Mouse (Mus musculus) intestine, embryonic 15.5 days (tissue): ENCODE results near the gene Cacnb4. TPM values are rescaled to one million over a fixed set of nuclear protein-coding genes. Genes with fewer than 3 reads are reported as not detected.

Source experiments
- ATAC-seq: fragments of 200-750 bp; cut with Nextera tagmentation; 2 replicates; pipeline ENCODE4 v1.8.0; 2017; ENCODE audit warnings: moderate TSS enrichment, moderate library complexity
- H3K27ac ChIP-seq: fragments of 300-500 bp; sonication (generic); 2 replicates; pipeline ENCODE4 v1.5.1; 2015; ENCODE audit warnings: mild to moderate bottlenecking, inconsistent platforms
- H3K27me3 ChIP-seq: fragments of 300-500 bp; sonication (generic); replicated peaks from 2 replicates; pipeline ENCODE4 v1.6.1; 2015; ENCODE audit warnings: inconsistent platforms
- H3K36me3 ChIP-seq: fragments of 300-500 bp; sonication (generic); 2 replicates; pipeline ENCODE4 v1.6.1; 2015; ENCODE audit warnings: inconsistent platforms
- H3K4me1 ChIP-seq: fragments of 300-500 bp; sonication (generic); replicated peaks from 2 replicates; pipeline ENCODE4 v1.6.1; 2015; ENCODE audit warnings: inconsistent platforms
- H3K4me2 ChIP-seq: fragments of 300-500 bp; sonication (generic); replicated peaks from 2 replicates; pipeline ENCODE4 v1.6.1; 2015; ENCODE audit warnings: mild to moderate bottlenecking, inconsistent platforms
- H3K4me3 ChIP-seq: fragments of 300-500 bp; sonication (generic); replicated peaks from 2 replicates; pipeline ENCODE4 v1.5.1; 2015; ENCODE audit warnings: inconsistent platforms
- H3K9ac ChIP-seq: fragments of 300-500 bp; sonication (generic); 2 replicates; pipeline ENCODE4 v1.6.1; 2015; ENCODE audit warnings: inconsistent platforms
- H3K9me3 ChIP-seq: fragments of 300-500 bp; sonication (generic); 2 replicates; pipeline ENCODE4 v1.6.1; 2016; ENCODE audit warnings: inconsistent platforms
- WGBS: fragments of 180-500 bp; shearing (Covaris S2); methylation state at CpG from one replicate; pipeline ENCODE4 v1.1.7; 2015; 5-methylcytosine and 5-hydroxymethylcytosine counted together
- polyA plus RNA-seq: library from polyadenylated mRNA; unstranded; fragments of >200 nt; fragmentation: Nextera tagmentation; extraction: Ambion mirVana; gene quantifications from 2 replicates; pipeline ENCODE4 v1.2.1, GENCODE M21; 2015

Cacnb4 gene
- polyA plus RNA-seq, 1 experiment from 2014 or later: 0.89 TPM

GRCm38 (mm10) chr2:52412524-52413037 lies 264.1 kb downstream of the Cacnb4 start:
- H3K27ac ChIP-seq: no peak overlapping the region
- ATAC-seq: no peak
- no peaks in the 10 kb centered on the region for H3K27me3 ChIP-seq
- no peak overlapping the region for H3K4me3 ChIP-seq
- H3K9ac ChIP-seq: no peak overlapping the region
- no peak overlapping the region for H3K4me2 ChIP-seq
- no peaks in the 10 kb centered on the region for H3K4me1 ChIP-seq
- H3K9me3 ChIP-seq: no peaks in the 10 kb centered on the region
- WGBS: 97% methylated on average over 5 of the region's 5 CpGs
- H3K36me3 ChIP-seq: peaks cover 34% of the 10 kb centered on the region

DNA sequence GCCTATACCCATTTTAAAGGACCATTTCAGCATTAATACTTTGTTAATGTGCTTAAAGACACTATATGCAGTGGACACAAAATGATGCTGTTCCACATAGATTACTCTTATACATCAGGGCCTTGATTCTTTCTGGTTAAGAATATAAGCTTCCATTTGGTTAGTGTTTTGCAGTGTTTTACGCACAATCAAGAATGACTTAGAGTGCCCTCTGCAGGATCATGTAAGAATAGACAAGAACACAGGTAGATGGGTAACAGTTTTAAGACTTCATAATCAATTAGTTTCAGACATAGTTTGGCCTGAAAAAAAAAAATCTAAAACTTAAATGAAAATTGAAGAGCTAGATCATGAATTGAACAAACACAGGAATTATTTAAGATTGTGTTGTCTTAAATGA lies 270.2 kb downstream of the Cacnb4 start:
- peaks cover 33% of the 10 kb centered on the region for H3K36me3 ChIP-seq
- WGBS: 91% methylated on average over 1 of the region's 1 CpGs
- ATAC-seq: no peak

DNA sequence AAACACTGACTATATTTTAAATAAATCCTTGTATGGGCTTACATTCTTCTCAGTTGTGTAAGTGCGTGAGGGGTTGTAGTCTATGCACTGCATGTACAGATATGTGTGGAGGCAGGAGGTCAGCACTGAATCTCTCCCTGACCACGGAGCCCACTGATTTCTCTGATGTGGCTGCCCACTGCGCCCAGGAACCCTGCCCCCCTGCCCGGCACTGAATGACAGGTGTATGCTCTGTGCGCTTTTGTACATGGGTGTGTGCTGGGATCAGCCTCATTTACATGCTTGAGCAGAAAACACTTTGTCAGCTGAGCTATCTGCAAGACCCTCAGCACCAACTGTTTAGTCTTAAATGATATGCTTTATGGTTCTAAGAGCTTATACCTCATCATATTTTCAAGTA lies 271.4 kb downstream of the Cacnb4 start:
- no peaks in the 10 kb centered on the region for H3K9me3 ChIP-seq
- 93% methylated on average over 5 of the region's 5 CpGs for WGBS

More for the DNA sequence above, 270.2 kb downstream of the Cacnb4 start:
- no peak overlapping the region for H3K4me2 ChIP-seq
- H3K27me3 ChIP-seq: no peaks in the 10 kb centered on the region
- no peak overlapping the region for H3K27ac ChIP-seq
- no peaks in the 10 kb centered on the region for H3K4me1 ChIP-seq
- H3K9ac ChIP-seq: no peak overlapping the region
- no peaks in the 10 kb centered on the region for H3K9me3 ChIP-seq
- H3K4me3 ChIP-seq: no peak overlapping the region

GRCm38 (mm10) chr2:52394529-52394928 lies 282.1 kb downstream of the Cacnb4 start:
- ATAC-seq: no peak
- WGBS: 75% methylated on average over 5 of the region's 5 CpGs

More for the DNA sequence above, 271.4 kb downstream of the Cacnb4 start:
- Histone ChIP-seq H3K9ac (no peak overlapping the region), H3K27me3 (no peaks in the 10 kb centered on the region), H3K36me3 (peaks cover 23% of the 10 kb centered on the region), H3K4me2 (no peak overlapping the region), H3K4me1 (no peaks in the 10 kb centered on the region), H3K4me3 (no peak overlapping the region), H3K27ac (no peak overlapping the region)
- no peak for ATAC-seq

DNA sequence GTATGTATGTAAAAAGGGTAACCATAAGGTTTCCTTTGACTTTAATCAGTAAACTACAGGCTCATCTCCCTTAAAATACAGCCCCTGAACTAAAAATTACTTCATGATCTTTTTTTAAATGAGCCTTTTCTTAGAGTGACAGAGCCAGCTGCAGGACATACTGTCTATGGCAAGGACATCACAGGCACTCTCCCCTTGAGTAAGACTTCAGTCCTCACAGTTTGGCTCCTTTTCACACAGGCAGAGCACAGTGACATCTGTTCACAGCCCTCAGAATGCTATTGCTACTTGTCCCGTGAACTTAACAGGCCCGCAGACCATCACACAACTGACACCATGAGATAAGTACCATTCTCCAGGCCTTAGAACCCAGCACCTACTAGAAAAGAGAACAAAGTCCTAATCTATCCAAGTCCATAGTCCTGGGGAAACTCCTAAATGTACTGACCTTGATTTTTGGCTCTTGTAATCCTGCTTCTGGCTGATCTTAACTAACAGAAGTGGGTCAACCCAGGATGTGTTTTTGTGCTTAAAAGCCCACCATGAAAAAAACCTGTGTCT lies 286.1 kb downstream of the Cacnb4 start:
- no peak overlapping the region for H3K9ac ChIP-seq
- 68% methylated on average over 2 of the region's 2 CpGs for WGBS
- H3K4me2 ChIP-seq: no peak overlapping the region
- H3K4me1 ChIP-seq: no peaks in the 10 kb centered on the region
- ATAC-seq: no peak
- H3K27ac ChIP-seq: no peak overlapping the region
- no peaks in the 10 kb centered on the region for H3K9me3 ChIP-seq
- no peaks in the 10 kb centered on the region for H3K27me3 ChIP-seq
- no peak overlapping the region for H3K4me3 ChIP-seq
- H3K36me3 ChIP-seq: no peaks in the 10 kb centered on the region

More at GRCm38 (mm10) chr2:52394529-52394928, 282.1 kb downstream of the Cacnb4 start:
- no peak overlapping the region for H3K4me2 ChIP-seq
- no peak overlapping the region for H3K27ac ChIP-seq
- H3K9ac ChIP-seq: no peak overlapping the region
- no peak overlapping the region for H3K4me3 ChIP-seq
- H3K4me1 ChIP-seq: no peaks in the 10 kb centered on the region
- no peaks in the 10 kb centered on the region for H3K9me3 ChIP-seq
- H3K27me3 ChIP-seq: no peaks in the 10 kb centered on the region
- no peaks in the 10 kb centered on the region for H3K36me3 ChIP-seq

DNA sequence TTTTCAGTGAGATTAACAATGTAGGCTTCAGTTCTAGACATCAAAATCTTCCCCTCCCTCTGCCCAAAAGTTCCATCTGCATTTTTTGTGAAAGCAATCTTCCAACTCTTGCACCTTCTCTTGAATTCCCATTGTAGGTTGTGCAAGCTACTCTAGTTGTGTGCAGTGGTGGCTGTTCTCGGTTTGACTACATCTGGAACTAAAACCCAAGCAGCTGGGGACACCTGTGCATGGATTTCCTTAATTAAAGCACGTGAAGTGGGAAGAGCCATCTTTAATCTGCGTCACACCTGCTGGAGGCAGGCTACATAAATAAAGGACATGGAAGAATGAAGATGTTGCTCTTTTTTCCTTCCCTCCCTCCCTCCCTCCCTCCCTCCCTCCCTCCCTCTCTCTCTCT lies 286.7 kb downstream of the Cacnb4 start:
- ATAC-seq: no peak
- H3K27ac ChIP-seq: no peak overlapping the region
- H3K9me3 ChIP-seq: no peaks in the 10 kb centered on the region
- H3K9ac ChIP-seq: no peak overlapping the region
- no peaks in the 10 kb centered on the region for H3K27me3 ChIP-seq
- H3K4me1 ChIP-seq: no peaks in the 10 kb centered on the region
- no peak overlapping the region for H3K4me2 ChIP-seq
- no peaks in the 10 kb centered on the region for H3K36me3 ChIP-seq
- no peak overlapping the region for H3K4me3 ChIP-seq
- WGBS: 66% methylated on average over 3 of the region's 3 CpGs

DNA sequence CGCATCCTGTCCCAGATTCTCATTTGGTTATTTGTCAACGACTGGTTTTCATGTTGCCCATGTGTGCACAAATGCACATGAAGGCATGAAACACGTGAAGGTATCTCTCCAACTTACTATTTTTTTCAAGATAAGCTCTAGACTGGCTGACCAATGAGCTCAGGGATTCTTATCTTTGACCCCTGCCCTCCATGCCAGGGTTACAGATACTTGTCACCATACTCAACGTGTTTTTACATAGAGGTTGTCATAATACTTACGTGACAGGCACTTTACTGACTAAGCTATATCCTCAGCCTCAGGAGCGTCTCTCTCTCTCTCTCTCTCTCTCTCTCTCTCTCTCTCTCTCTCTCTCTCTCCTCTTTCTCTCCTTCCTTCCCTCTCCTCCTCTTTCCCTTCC lies 290.2 kb downstream of the Cacnb4 start:
- ATAC-seq: no peak
- H3K9me3 ChIP-seq: no peaks in the 10 kb centered on the region
- H3K27ac ChIP-seq: no peak overlapping the region
- WGBS: 59% methylated on average over 6 of the region's 6 CpGs
- H3K36me3 ChIP-seq: no peaks in the 10 kb centered on the region
- H3K4me1 ChIP-seq: no peaks in the 10 kb centered on the region
- H3K4me3 ChIP-seq: no peak overlapping the region
- no peaks in the 10 kb centered on the region for H3K27me3 ChIP-seq
- no peak overlapping the region for H3K4me2 ChIP-seq
- H3K9ac ChIP-seq: no peak overlapping the region

DNA sequence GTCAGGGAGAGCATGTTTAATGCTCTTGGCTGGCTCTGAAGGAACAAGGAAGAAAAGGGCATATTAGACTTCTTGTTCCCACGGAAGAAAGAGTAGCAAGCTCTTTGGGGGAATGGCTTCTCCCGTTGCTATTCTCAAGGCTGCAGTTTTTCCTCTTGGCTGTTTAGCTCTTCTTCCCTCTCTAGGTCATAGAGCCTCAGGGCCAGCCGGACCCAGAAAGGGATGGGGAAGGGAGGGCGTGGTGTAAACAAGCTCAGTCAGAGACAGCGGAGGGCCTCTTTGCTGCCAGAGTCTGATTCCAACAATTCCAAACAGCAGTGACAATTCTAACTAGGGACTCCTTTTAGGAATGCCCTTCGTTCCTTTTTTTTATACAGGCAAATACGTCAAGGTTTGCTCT lies 290.6 kb downstream of the Cacnb4 start:
- no peak overlapping the region; the same call in 1 of the 2 replicates for H3K27ac ChIP-seq
- no peak overlapping the region for H3K9ac ChIP-seq
- 0 out of 2 replicates have a peak overlapping the region, but pooled peaks have one; percentile 23 for H3K4me2 ChIP-seq
- H3K27me3 ChIP-seq: no peaks in the 10 kb centered on the region
- ATAC-seq: no peak
- no peaks in the 10 kb centered on the region for H3K9me3 ChIP-seq
- no peak overlapping the region for H3K4me3 ChIP-seq
- 31% methylated on average over 7 of the region's 7 CpGs for WGBS
- H3K36me3 ChIP-seq: no peaks in the 10 kb centered on the region
- no peaks in the 10 kb centered on the region for H3K4me1 ChIP-seq

DNA sequence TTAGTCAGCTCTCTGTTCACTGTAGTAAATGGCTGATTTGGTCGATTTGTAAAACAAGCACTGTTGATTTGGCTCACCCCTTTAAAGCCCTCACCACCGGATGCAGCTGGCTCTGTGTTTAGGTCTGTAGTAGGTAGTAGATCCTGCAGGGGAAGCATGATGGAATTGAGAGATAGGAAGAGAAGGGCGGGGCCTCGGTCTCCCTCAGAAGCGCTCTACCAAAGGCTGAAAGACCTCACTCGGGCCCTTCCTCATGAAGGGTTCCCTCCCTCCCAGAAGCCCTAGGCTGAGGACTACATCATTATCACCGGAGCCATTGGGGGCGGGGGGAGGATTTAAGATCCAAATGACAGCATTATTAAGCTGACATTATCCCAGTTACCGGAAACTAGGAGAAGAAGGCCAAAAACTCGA lies 297.8 kb downstream of the Cacnb4 start:
- WGBS: 68% methylated on average over 10 of the region's 10 CpGs
- H3K4me1 ChIP-seq: no peaks in the 10 kb centered on the region
- no peak overlapping the region for H3K4me3 ChIP-seq
- no peak overlapping the region for H3K27ac ChIP-seq
- H3K9ac ChIP-seq: no peak overlapping the region
- no peaks in the 10 kb centered on the region for H3K27me3 ChIP-seq
- H3K4me2 ChIP-seq: no peak overlapping the region
- H3K9me3 ChIP-seq: no peaks in the 10 kb centered on the region
- ATAC-seq: no peak
- no peaks in the 10 kb centered on the region for H3K36me3 ChIP-seq

- Histone ChIP-seq H3K27me3 (no peaks in the 10 kb centered on the region), H3K4me1 (no peaks in the 10 kb centered on the region), H3K4me2 (peak within 1 kb of the TSS; percentile 19; the same call in 1 of the 2 replicates), H3K9me3 (no peaks in the 10 kb centered on the region), H3K27ac (no peak within 1 kb of the TSS), H3K9ac (no peak within 1 kb of the TSS), H3K4me3 (no peak within 1 kb of the TSS), H3K36me3 (no peaks in the 10 kb centered on the region)
- peak; percentile 47; the same call in 1 of the 2 replicates for ATAC-seq
- WGBS: 53% methylated on average over 7 of the region's 7 CpGs
Observed at GRCm38 (mm10) chr2:52378448-52378804, 298.2 kb downstream of the Cacnb4 start, which contains the start of gene Neb. TSS of gene Neb (minus strand) at chr2:52378474.

Other genes starting within 250 kb of the Cacnb4 start
- gene Stam2, start 65.5 kb upstream of the Cacnb4 start, polyA plus RNA-seq: 30.3 and 34.4 TPM in 2 replicates
- gene Fmnl2, start 181.0 kb upstream of the Cacnb4 start, polyA plus RNA-seq: 3.5 and 3.6 TPM in 2 replicates